19 mouse cellular contexts compared by ENCODE assay signal in genomic region chr7:79832980-79833379, GRCm38 (mm10). TPM values are rescaled to one million over a fixed set of nuclear protein-coding genes. Genes with fewer than 3 reads are reported as not detected.
"Had no signal": no experiment of that assay in that cellular context is flagged by ENCODE, and none has a peak within 500 bp of the region (broad histone marks: within the 10 kb centered on the region; RNA-seq: fewer than 3 reads in every experiment).

No protein-coding gene starts in this region.

- H3K9ac ChIP-seq: kidney, embryonic 15.5 days; limb, embryonic 12.5 days; liver, embryonic 15.5 days; neural tube, embryonic 15.5 days; stomach, embryonic 15.5 days had no signal

- H3K4me2 ChIP-seq: kidney, embryonic 15.5 days; limb, embryonic 12.5 days; liver, embryonic 11.5 days; liver, embryonic 15.5 days; neural tube, embryonic 15.5 days; stomach, embryonic 15.5 days had no signal

- H3K4me3 ChIP-seq: kidney, embryonic 15.5 days; limb, embryonic 12.5 days; liver, embryonic 15.5 days; midbrain, embryonic 10.5 days; myocyte; neural tube, embryonic 15.5 days; stomach, embryonic 15.5 days had no signal

- ATAC-seq: lung, postnatal 0 days had no signal

- DNase-seq: kidney, adult 18-20 months; kidney, postnatal 25 days; layer of hippocampus, adult 9-11 months; layer of hippocampus, postnatal 36 days; lung, adult 2 months; lung, postnatal 36 days; midbrain, embryonic 14.5 days; spleen, adult 18-20 months; thymus, postnatal 36 days had no signal

- H3K27me3 ChIP-seq: kidney, embryonic 15.5 days; limb, embryonic 12.5 days; liver, embryonic 15.5 days; neural tube, embryonic 15.5 days; stomach, embryonic 15.5 days had no signal

- H3K4me1 ChIP-seq: limb, embryonic 12.5 days; liver, embryonic 15.5 days; midbrain, embryonic 10.5 days; neural tube, embryonic 15.5 days; stomach, embryonic 15.5 days had no signal

- H3K9me3 ChIP-seq: kidney, embryonic 15.5 days; limb, embryonic 12.5 days; liver, embryonic 15.5 days; midbrain, embryonic 10.5 days; neural tube, embryonic 15.5 days; stomach, embryonic 15.5 days had no signal

- H3K36me3 ChIP-seq: midbrain, embryonic 10.5 days; neural tube, embryonic 15.5 days; stomach, embryonic 15.5 days had no signal

- H3K27ac ChIP-seq: kidney, embryonic 15.5 days; limb, embryonic 12.5 days; liver, embryonic 15.5 days; midbrain, embryonic 10.5 days; neural tube, embryonic 15.5 days; stomach, embryonic 15.5 days had no signal

RNA-seq across cellular contexts. Expression of gene Mesp2, which starts 22.5 kb away (rescaled TPM):
- polyA plus RNA-seq: liver, embryonic 15.5 days; myocyte had no signal

RNA-seq across cellular contexts. Expression of gene Mesp1, which starts 39.4 kb away (rescaled TPM):
- polyA plus RNA-seq: kidney, embryonic 15.5 days; limb, embryonic 12.5 days; liver, embryonic 11.5 days; liver, embryonic 15.5 days; myocyte; neural tube, embryonic 11.5 days; neural tube, embryonic 15.5 days had no signal
